Mouse (Mus musculus) kidney, embryonic 14.5 days (tissue): ENCODE measurements around the gene Get4. TPM values are rescaled to one million over a fixed set of nuclear protein-coding genes. Genes with fewer than 3 reads are reported as not detected.

Experiments
- ATAC-seq: fragments of 200-750 bp; cut with Nextera tagmentation; 2 replicates; pipeline ENCODE4 v1.8.0; 2017; ENCODE audit warnings: moderate number of reproducible peaks, mild to moderate bottlenecking, moderate TSS enrichment, moderate library complexity; ENCODE audit not compliant: low FRiP score, low TSS enrichment
- H3K27ac ChIP-seq: fragments of 300-500 bp; sonication (generic); 2 replicates; pipeline ENCODE4 v1.5.1; 2014; ENCODE audit warnings: low read depth, mild to moderate bottlenecking, low read length, moderate library complexity, mixed read lengths
- H3K27me3 ChIP-seq: fragments of 300-500 bp; sonication (generic); 2 replicates; pipeline ENCODE4 v1.6.1; 2014; ENCODE audit warnings: mild to moderate bottlenecking, low read length; ENCODE audit not compliant: control insufficient read depth, insufficient read depth
- H3K36me3 ChIP-seq: fragments of 300-500 bp; sonication (generic); 2 replicates; pipeline ENCODE4 v1.6.1; 2014; ENCODE audit warnings: low read length, mixed read lengths; ENCODE audit not compliant: control insufficient read depth, insufficient read depth
- H3K4me1 ChIP-seq: fragments of 300-500 bp; sonication (generic); 2 replicates; pipeline ENCODE4 v1.6.1; 2014; ENCODE audit warnings: low read length, mixed read lengths; ENCODE audit not compliant: control insufficient read depth, insufficient read depth
- H3K4me2 ChIP-seq: fragments of 300-500 bp; sonication (generic); replicated peaks from 2 replicates; pipeline ENCODE4 v1.6.1; 2014; ENCODE audit warnings: low read depth, mild to moderate bottlenecking, low read length
- H3K4me3 ChIP-seq: fragments of 300-500 bp; sonication (generic); 2 replicates; pipeline ENCODE4 v1.5.1; 2014; ENCODE audit warnings: mild to moderate bottlenecking, low read length
- H3K9ac ChIP-seq: fragments of 300-500 bp; sonication (generic); 2 replicates; pipeline ENCODE4 v1.6.1; 2014; ENCODE audit warnings: low read depth, mild to moderate bottlenecking, low read length, moderate library complexity
- H3K9me3 ChIP-seq: fragments of 300-500 bp; sonication (generic); 2 replicates; pipeline ENCODE4 v1.6.1; 2016; ENCODE audit warnings: low read length; ENCODE audit not compliant: control insufficient read depth
- WGBS: fragments of 180-500 bp; shearing (Covaris S2); extraction: QIAGEN DNeasy Blood & Tissue Kit; methylation state at CpG from one replicate; pipeline ENCODE4 v1.1.7; 2014; 5-methylcytosine and 5-hydroxymethylcytosine counted together
- polyA plus RNA-seq: library from polyadenylated mRNA; unstranded; fragments of >200 nt; fragmentation: Nextera tagmentation; extraction: Ambion mirVana; gene quantifications from 2 replicates; pipeline ENCODE4 v1.2.1, GENCODE M21; 2014

Gene Get4
- polyA plus RNA-seq, 1 experiment from 2014 or later: 156 TPM

DNA sequence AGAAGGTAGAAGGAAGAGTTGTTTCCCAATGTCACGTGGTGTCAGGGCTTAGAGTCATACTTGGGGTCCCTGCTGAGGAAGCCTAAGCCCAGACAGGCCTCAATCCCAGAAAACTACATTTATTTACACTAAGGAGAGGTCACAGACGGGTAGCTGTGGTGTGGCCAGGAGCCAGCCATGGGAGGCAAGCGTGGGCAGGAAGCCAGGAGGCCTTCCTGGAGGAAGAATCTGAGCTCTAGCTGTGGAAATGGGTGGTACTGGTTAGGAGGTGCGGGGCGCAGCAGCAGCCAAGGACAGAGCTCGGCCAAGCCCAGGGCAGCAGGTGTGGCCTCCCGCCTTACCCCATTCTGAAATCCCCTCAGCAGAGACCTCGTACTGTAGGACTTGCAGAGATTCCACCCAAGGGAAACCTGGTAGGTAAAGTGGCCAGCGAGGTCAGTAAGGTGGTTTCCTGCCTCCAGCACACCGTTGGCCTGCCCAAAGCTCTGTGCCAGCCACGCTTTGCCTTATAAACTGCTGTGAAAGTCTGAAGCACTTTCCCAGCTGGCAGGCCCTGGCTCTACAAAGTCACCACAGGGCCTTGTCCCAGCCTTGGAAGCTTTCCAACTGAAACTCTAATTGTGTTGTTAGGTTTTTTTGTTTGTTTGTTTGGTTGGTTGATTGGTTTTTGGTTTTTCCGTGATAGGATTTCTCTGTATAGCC lies 63.0 kb downstream of the Get4 start:
- Histone ChIP-seq H3K4me1 (no peaks in the 10 kb centered on the region), H3K4me3 (no peak overlapping the region), H3K36me3 (no peaks in the 10 kb centered on the region), H3K9ac (no peak overlapping the region), H3K27ac (no peak overlapping the region), H3K4me2 (no peak overlapping the region), H3K27me3 (no peaks in the 10 kb centered on the region), H3K9me3 (no peaks in the 10 kb centered on the region)
- 84% methylated on average over 12 of the region's 12 CpGs for WGBS
- ATAC-seq: no peak

DNA sequence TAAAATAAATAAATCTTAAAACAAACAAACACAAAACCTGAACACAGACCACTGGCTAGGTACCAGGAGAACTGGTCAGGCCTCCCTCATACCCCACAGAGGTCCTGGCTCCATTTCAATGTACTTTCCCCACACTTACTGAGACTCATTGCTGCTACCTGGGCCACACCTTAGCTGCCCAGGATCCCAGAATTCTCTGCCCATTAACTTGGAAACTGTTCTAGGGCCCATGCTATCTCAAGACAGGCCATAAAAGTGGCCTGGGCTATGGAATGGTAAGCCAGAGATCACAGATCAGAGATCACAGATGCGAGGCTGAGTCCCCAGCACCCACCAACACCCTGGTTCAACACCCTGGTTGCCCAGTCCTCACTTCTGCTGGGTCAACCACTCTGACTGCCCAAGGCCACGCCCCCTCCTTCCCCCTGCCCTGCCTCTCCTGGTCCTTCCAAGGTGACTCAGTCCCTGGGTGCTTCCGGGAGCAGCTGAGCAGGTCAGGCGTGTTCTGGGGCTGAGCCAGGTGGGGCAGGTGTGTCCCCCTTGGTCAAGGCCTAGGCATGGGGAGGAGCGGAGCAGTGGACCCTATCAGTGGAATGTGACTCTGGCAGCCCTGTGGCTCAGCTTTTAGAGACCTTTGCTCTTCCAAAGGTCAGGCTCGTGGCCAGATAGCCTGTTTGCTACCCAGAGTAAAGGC lies 65.0 kb downstream of the Get4 start:
- Histone ChIP-seq H3K9me3 (no peaks in the 10 kb centered on the region), H3K27ac (0 out of 2 replicates have a peak overlapping the region, but pooled peaks have one; percentile 11), H3K36me3 (no peaks in the 10 kb centered on the region), H3K9ac (no peak overlapping the region), H3K27me3 (no peaks in the 10 kb centered on the region), H3K4me1 (no peaks in the 10 kb centered on the region), H3K4me3 (no peak overlapping the region), H3K4me2 (no peak overlapping the region)
- peak; percentile 63; the same call in 1 of the 2 replicates for ATAC-seq
- 57% methylated on average over 6 of the region's 6 CpGs for WGBS

GRCm38 (mm10) chr5:139317751-139318504 lies 65.8 kb downstream of the Get4 start:
- Histone ChIP-seq H3K9ac (no peak overlapping the region), H3K9me3 (no peaks in the 10 kb centered on the region), H3K27me3 (0 out of 2 replicates have a peak, but pooled peaks cover 2% of the 10 kb centered on the region), H3K27ac (0 out of 2 replicates have a peak overlapping the region, but pooled peaks have one; percentile 11), H3K4me3 (no peak overlapping the region), H3K4me1 (no peaks in the 10 kb centered on the region), H3K36me3 (no peaks in the 10 kb centered on the region), H3K4me2 (no peak overlapping the region)
- 62% methylated on average over 21 of the region's 21 CpGs for WGBS
- no peak for ATAC-seq

Other genes with a start within 250 kb of the Get4 start
- gene Prkar1b, start 102.3 kb upstream of the Get4 start, polyA plus RNA-seq: 10.0 and 15.7 TPM in 2 replicates
- gene Dnaaf5, start 102.1 kb upstream of the Get4 start, polyA plus RNA-seq: 9.1 and 11.5 TPM in 2 replicates
- gene Sun1, start 51.7 kb upstream of the Get4 start, polyA plus RNA-seq: 29.2 and 59.5 TPM in 2 replicates
- 0.89 and 1.2 TPM in 2 replicates for gene Adap1, start 73.3 kb downstream of the Get4 start, polyA plus RNA-seq
- 105 and 119 TPM in 2 replicates for gene Cox19, start 99.1 kb downstream of the Get4 start, polyA plus RNA-seq
- gene Cyp2w1, start 100.3 kb downstream of the Get4 start, polyA plus RNA-seq: not detected in 2 replicates
- gene Gpr146, start 125.4 kb downstream of the Get4 start, polyA plus RNA-seq: 2.7 and 3.1 TPM in 2 replicates
- 0.47 and 0.77 TPM in 2 replicates for gene C130050O18Rik, start 153.0 kb downstream of the Get4 start, polyA plus RNA-seq
- 2.6 and 3.4 TPM in 2 replicates for gene Gper1, start 170.8 kb downstream of the Get4 start, polyA plus RNA-seq
- gene 3110082I17Rik, start 208.2 kb downstream of the Get4 start, polyA plus RNA-seq: 31.6 and 40.6 TPM in 2 replicates
- 6.2 and 6.8 TPM in 2 replicates for gene Zfand2a, start 232.2 kb downstream of the Get4 start, polyA plus RNA-seq